Mouse (Mus musculus): Measurements from ENCODE around the gene Srp72.
A peak's percentile ranks its signal among the peaks of the same experiment; 100 is the strongest.

The Srp72 gene

GRCm38 (mm10) chr5:76974554-76975285, at the start of gene Srp72:
Gene Srp72, plus strand, starts transcription at chr5:76974683.
- peak; percentile 90 for DNase-seq (ENCODE audit: low read depth)

- no peak for DNase-seq (ENCODE audit: low read depth)
Observed at GRCm38 (mm10) chr5:76928124-76928832, 46.2 kb upstream of the Srp72 start.

- DNase-seq (ENCODE audit: low read depth): no peak
Observed at GRCm38 (mm10) chr5:76929180-76929877, 45.2 kb upstream of the Srp72 start.

GRCm38 (mm10) chr5:76939717-76940116, 34.8 kb upstream of the Srp72 start:
- no peak for DNase-seq (ENCODE audit: low read depth)

GRCm38 (mm10) chr5:76941975-76942374, 32.5 kb upstream of the Srp72 start:
- DNase-seq (ENCODE audit: low read depth): no peak

- no peak for DNase-seq (ENCODE audit: low read depth)
Observed at GRCm38 (mm10) chr5:76942505-76942904, 32.0 kb upstream of the Srp72 start.

GRCm38 (mm10) chr5:76944965-76945677, 29.4 kb upstream of the Srp72 start:
- DNase-seq (ENCODE audit: low read depth): no peak

- no peak for DNase-seq (ENCODE audit: low read depth)
Observed at GRCm38 (mm10) chr5:76945678-76946033, 28.8 kb upstream of the Srp72 start.

- no peak for DNase-seq (ENCODE audit: low read depth)
Observed at GRCm38 (mm10) chr5:76947142-76947541, 27.3 kb upstream of the Srp72 start.

- DNase-seq (ENCODE audit: low read depth): no peak
Observed at GRCm38 (mm10) chr5:76947758-76948157, 26.7 kb upstream of the Srp72 start.

GRCm38 (mm10) chr5:76950343-76951105, 24.0 kb upstream of the Srp72 start:
- no peak for DNase-seq (ENCODE audit: low read depth)

GRCm38 (mm10) chr5:76951106-76952027, 23.1 kb upstream of the Srp72 start, which contains the start of the genes Paics and Ppat:
Gene Paics, plus strand, starts transcription at chr5:76951307.
Gene Ppat, minus strand, starts transcription at chr5:76951578.
- peak; percentile 99 for DNase-seq (ENCODE audit: low read depth)

- no peak for DNase-seq (ENCODE audit: low read depth)
Observed at GRCm38 (mm10) chr5:76952112-76953040, 22.1 kb upstream of the Srp72 start.

- no peak for DNase-seq (ENCODE audit: low read depth)
Observed at GRCm38 (mm10) chr5:76953794-76954193, 20.7 kb upstream of the Srp72 start.

GRCm38 (mm10) chr5:76954271-76954900, 20.1 kb upstream of the Srp72 start:
- DNase-seq (ENCODE audit: low read depth): no peak

GRCm38 (mm10) chr5:76955474-76955873, 19.0 kb upstream of the Srp72 start:
- DNase-seq (ENCODE audit: low read depth): no peak

- peak; percentile 25 for DNase-seq (ENCODE audit: low read depth)
Observed at GRCm38 (mm10) chr5:76957954-76958353, 16.5 kb upstream of the Srp72 start.

- no peak for DNase-seq (ENCODE audit: low read depth)
Observed at GRCm38 (mm10) chr5:76959587-76959986, 14.9 kb upstream of the Srp72 start.

GRCm38 (mm10) chr5:76962545-76962944, 11.9 kb upstream of the Srp72 start:
- no peak for DNase-seq (ENCODE audit: low read depth)
